Mouse (Mus musculus): ENCODE measurements around the gene Bpgm. TPM values are rescaled to one million over a fixed set of nuclear protein-coding genes. Genes with fewer than 3 reads are reported as not detected.
A peak's percentile ranks its signal among the peaks of the same experiment; 100 is the strongest.

Bpgm gene
- 30.7 TPM for polyA plus RNA-seq (2021)

- in situ Hi-C loops (cut with MboI; ENCODE audit: low pct_unique_long_range_greater_than_20kb): no loop called here
- no peaks in the 10 kb centered on the region for H3K27me3 ChIP-seq
- no peak for TF ChIP-seq CTCF (IDR thresholded peaks at IDR 0.05)
- ATAC-seq (peak; percentile 97), DNase-seq (ENCODE audit: low read depth, low spot score) (peak; percentile 98)
- ChIA-PET POLR2A (interaction anchor here (0.7 to 1.4 kb wide), 3 partner anchors 13 to 22 kb away, joined by 3 to 5 read pairs (median 4); no protein-coding TSS in a partner anchor), CTCF (interaction anchor here (0.8 to 1.7 kb wide), 6 partner anchors 9 to 130 kb away, joined by 3 to 5 read pairs (median 4); no protein-coding TSS in a partner anchor)
These were observed at the start of gene Bpgm for GRCm38 (mm10) chr6:34475974-34476794. Bpgm (plus strand) TSS chr6:34476207.

- DNase-seq (ENCODE audit: low read depth, low spot score) (no peak), ATAC-seq (no peak)
- H3K27me3 ChIP-seq: no peaks in the 10 kb centered on the region
- POLR2A ChIA-PET: no interaction called here
- CTCF ChIA-PET: no interaction called here
- no peak for TF ChIP-seq CTCF (IDR thresholded peaks at IDR 0.05)
- in situ Hi-C loops (cut with MboI; ENCODE audit: low pct_unique_long_range_greater_than_20kb): no loop called here
These were observed 37.0 kb upstream of the Bpgm start for GRCm38 (mm10) chr6:34439006-34439405.

GRCm38 (mm10) chr6:34441556-34442257 is 34.3 kb upstream of the Bpgm start:
- no peaks in the 10 kb centered on the region for H3K27me3 ChIP-seq
- DNase-seq (ENCODE audit: low read depth, low spot score) (no peak), ATAC-seq (no peak)
- POLR2A ChIA-PET: interaction anchor here (0.6 kb wide), 1 partner anchor 1940 kb away, joined by 7 read pairs; no protein-coding TSS in a partner anchor
- no peak for TF ChIP-seq CTCF (IDR thresholded peaks at IDR 0.05)
- in situ Hi-C loops (cut with MboI; ENCODE audit: low pct_unique_long_range_greater_than_20kb): loop anchor here (5.0 kb wide), 2 partner anchors 39 to 84 kb away; no protein-coding TSS in a partner anchor
- CTCF ChIA-PET: interaction anchor here (1.4 kb wide), 1 partner anchor 36 kb away, joined by 5 read pairs; no protein-coding TSS in a partner anchor

GRCm38 (mm10) chr6:34443791-34444190 is 32.2 kb upstream of the Bpgm start:
- ATAC-seq: no peak
- ChIA-PET POLR2A (no interaction called here), CTCF (no interaction called here)
- in situ Hi-C loops (cut with MboI; ENCODE audit: low pct_unique_long_range_greater_than_20kb): loop anchor here (5.0 kb wide), 2 partner anchors 41 to 86 kb away; no protein-coding TSS in a partner anchor
- no peak for TF ChIP-seq CTCF (IDR thresholded peaks at IDR 0.05)
- peaks cover 4% of the 10 kb centered on the region for H3K27me3 ChIP-seq
- DNase-seq (ENCODE audit: low read depth, low spot score): no peak

- DNase-seq (ENCODE audit: low read depth, low spot score): no peak
- ChIA-PET POLR2A (no interaction called here), CTCF (interaction anchor here (0.7 to 3.3 kb wide), 7 partner anchors 11 to 102 kb away, joined by 3 to 13 read pairs (median 3); partner anchors contain the start of gene Akr1b8)
- in situ Hi-C loops (cut with MboI; ENCODE audit: low pct_unique_long_range_greater_than_20kb): no loop called here
- TF ChIP-seq CTCF (IDR thresholded peaks at IDR 0.05): peak; percentile 86
- ATAC-seq: peak; percentile 47
- peaks cover 4% of the 10 kb centered on the region for H3K27me3 ChIP-seq
These were observed 28.0 kb upstream of the Bpgm start for GRCm38 (mm10) chr6:34447961-34448360.

- ATAC-seq (no peak), DNase-seq (ENCODE audit: low read depth, low spot score) (no peak)
- peaks cover 4% of the 10 kb centered on the region for H3K27me3 ChIP-seq
- in situ Hi-C loops (cut with MboI; ENCODE audit: low pct_unique_long_range_greater_than_20kb): no loop called here
- ChIA-PET POLR2A (no interaction called here), CTCF (interaction anchor here (0.9 to 3.3 kb wide), 6 partner anchors 10 to 103 kb away, joined by 3 to 13 read pairs (median 4); partner anchors contain the start of gene Akr1b8)
- TF ChIP-seq CTCF (IDR thresholded peaks at IDR 0.05): no peak
These were observed 27.3 kb upstream of the Bpgm start for GRCm38 (mm10) chr6:34448696-34449095.

- CTCF ChIA-PET: interaction anchor here (0.5 kb wide), 1 partner anchor 142 kb away, joined by 3 read pairs; no protein-coding TSS in a partner anchor
- peaks cover 4% of the 10 kb centered on the region for H3K27me3 ChIP-seq
- ATAC-seq: no peak
- no peak for DNase-seq (ENCODE audit: low read depth, low spot score)
- in situ Hi-C loops (cut with MboI; ENCODE audit: low pct_unique_long_range_greater_than_20kb): no loop called here
- POLR2A ChIA-PET: interaction anchor here (0.9 kb wide), 1 partner anchor 18 kb away, joined by 3 read pairs; no protein-coding TSS in a partner anchor
- TF ChIP-seq CTCF (IDR thresholded peaks at IDR 0.05): no peak
These were observed 22.8 kb upstream of the Bpgm start for GRCm38 (mm10) chr6:34452963-34453770.

- CTCF ChIA-PET: interaction anchor here (0.6 to 1.4 kb wide), 5 partner anchors 9 to 34 kb away, joined by 3 to 4 read pairs (median 3); no protein-coding TSS in a partner anchor
- ATAC-seq (peak; percentile 57), DNase-seq (ENCODE audit: low read depth, low spot score) (no peak)
- no peaks in the 10 kb centered on the region for H3K27me3 ChIP-seq
- POLR2A ChIA-PET: interaction anchor here (0.6 kb wide), 1 partner anchor 193 kb away, joined by 3 read pairs; no protein-coding TSS in a partner anchor
- no peak for TF ChIP-seq CTCF (IDR thresholded peaks at IDR 0.05)
- in situ Hi-C loops (cut with MboI; ENCODE audit: low pct_unique_long_range_greater_than_20kb): no loop called here
These were observed 16.6 kb upstream of the Bpgm start for GRCm38 (mm10) chr6:34459456-34459855.

GRCm38 (mm10) chr6:34460651-34461050 is 15.4 kb upstream of the Bpgm start:
- no peaks in the 10 kb centered on the region for H3K27me3 ChIP-seq
- no peak for ATAC-seq
- TF ChIP-seq CTCF (IDR thresholded peaks at IDR 0.05): no peak
- POLR2A ChIA-PET: no interaction called here
- in situ Hi-C loops (cut with MboI; ENCODE audit: low pct_unique_long_range_greater_than_20kb): no loop called here
- no peak for DNase-seq (ENCODE audit: low read depth, low spot score)
- CTCF ChIA-PET: interaction anchor here (1.0 to 1.4 kb wide), 2 partner anchors 13 to 16 kb away, joined by 3 to 4 read pairs; no protein-coding TSS in a partner anchor

- in situ Hi-C loops (cut with MboI; ENCODE audit: low pct_unique_long_range_greater_than_20kb): no loop called here
- H3K27me3 ChIP-seq: peaks cover 4% of the 10 kb centered on the region
- ATAC-seq: no peak
- no peak for TF ChIP-seq CTCF (IDR thresholded peaks at IDR 0.05)
- no peak for DNase-seq (ENCODE audit: low read depth, low spot score)
- ChIA-PET CTCF (no interaction called here), POLR2A (no interaction called here)
These were observed 12.4 kb upstream of the Bpgm start for GRCm38 (mm10) chr6:34463582-34463981.
